Mouse (Mus musculus) cerebellum, adult 18-20 months (tissue): ENCODE results near the gene Smok3c.
"Not testable (repeated sequence)": the region's sequence is repeated elsewhere in the genome, so short reads cannot be mapped to it uniquely, and the experiment has no call there.

Experiments used
- DNase-seq, 2 experiments: peaks; one replicate each; pipeline ENCODE4 v3.0.0; 2021

The Smok3c gene

GRCm38 (mm10) chr5:138107130-138107529 is 54.1 kb downstream of the Smok3c start:
- DNase-seq, result no peak

GRCm38 (mm10) chr5:138109847-138110396 is 56.9 kb downstream of the Smok3c start:
- not testable (repeated sequence) for DNase-seq
